Mouse (Mus musculus) erythroblast, embryonic 14.5 days (primary cell): ENCODE measurements at regions not wholly inside any gene's neighbourhood (a gene's known extent, or its start where the extent isn't known, plus 50 kb on each side); places are given as distances from the start of the nearest gene placed in this dataset.

Experiments used
- H3K27me3 ChIP-seq: 2 replicates; pipeline ENCODE4 v1.6.1; 2012; ENCODE audit warnings: inconsistent platforms; ENCODE audit not compliant: control insufficient read depth
- H3K36me3 ChIP-seq: 2 replicates; pipeline ENCODE4 v1.6.1; 2012; ENCODE audit warnings: mild to moderate bottlenecking, inconsistent platforms; ENCODE audit not compliant: control insufficient read depth
- H3K4me1 ChIP-seq: 2 replicates; pipeline ENCODE4 v1.6.1; 2012; ENCODE audit warnings: inconsistent platforms; ENCODE audit not compliant: control insufficient read depth
- H3K4me3 ChIP-seq: replicated peaks from 2 replicates; pipeline ENCODE3; 2012; ENCODE audit warnings: moderate library complexity, mild to moderate bottlenecking, inconsistent platforms
- H3K9me3 ChIP-seq: 2 replicates; pipeline ENCODE4 v1.6.1; 2012; ENCODE audit warnings: low read length, inconsistent platforms, mixed read lengths; ENCODE audit not compliant: control insufficient read depth
- GATA1 ChIP-seq: IDR thresholded peaks from 2 replicates; pipeline ENCODE4 v1.6.1; 2012; ENCODE audit warnings: low read length, inconsistent platforms, mixed read lengths
- TAL1 ChIP-seq: IDR thresholded peaks from 3 replicates; pipeline ENCODE4 v1.6.1; 2012; ENCODE audit warnings: low read length, inconsistent platforms, mixed read lengths

DNA sequence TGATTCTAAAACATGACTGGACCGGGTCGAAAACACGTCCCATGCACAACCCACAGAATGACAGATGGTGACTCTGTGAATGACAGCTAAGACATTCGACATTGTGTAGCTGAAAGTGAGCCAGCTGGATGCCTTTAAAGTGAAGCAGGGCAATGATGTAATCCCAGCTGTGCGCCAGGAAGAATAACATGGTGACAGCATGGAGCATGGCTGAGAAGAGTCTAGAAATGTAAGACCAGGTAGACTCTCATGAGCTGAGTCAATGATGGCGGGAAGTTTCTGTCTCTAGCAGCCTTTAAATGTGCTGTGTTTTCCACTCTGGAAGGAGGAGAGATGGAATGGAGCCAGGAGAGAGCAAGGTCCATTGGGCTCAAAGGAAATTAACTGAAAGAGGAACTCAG, 118.4 kb upstream of the Dock1 start:
- no peaks in the 10 kb centered on the region for H3K27me3 ChIP-seq
- no peaks in the 10 kb centered on the region for H3K4me1 ChIP-seq
- H3K4me3 ChIP-seq, result no peak overlapping the region
- H3K9me3 ChIP-seq, result no peaks in the 10 kb centered on the region
- no peak for TF ChIP-seq GATA1
- no peak for TF ChIP-seq TAL1
- no peaks in the 10 kb centered on the region for H3K36me3 ChIP-seq

DNA sequence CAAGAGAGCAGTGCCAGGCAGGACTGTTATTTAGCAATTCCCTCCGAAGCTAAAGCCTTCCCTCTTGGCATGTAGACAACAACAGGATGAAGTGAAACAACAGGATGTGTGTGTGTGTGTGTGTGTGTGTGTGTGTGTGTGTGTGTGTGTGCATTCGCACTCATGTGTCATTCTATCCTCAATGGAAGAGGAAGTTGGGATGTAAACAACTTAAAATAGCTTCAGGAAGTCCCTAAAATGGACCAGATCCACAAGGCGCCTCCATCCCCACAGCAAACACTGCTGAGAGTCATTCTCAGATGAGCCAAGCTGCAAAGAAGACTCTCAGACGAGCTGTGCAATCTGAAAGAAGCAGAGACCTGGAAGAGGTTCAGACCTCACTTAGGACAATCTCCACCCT, 114.4 kb upstream of the Dock1 start:
- Histone ChIP-seq H3K4me1 (no peaks in the 10 kb centered on the region), H3K4me3 (no peak overlapping the region), H3K27me3 (no peaks in the 10 kb centered on the region), H3K9me3 (no peaks in the 10 kb centered on the region), H3K36me3 (no peaks in the 10 kb centered on the region)
- TF ChIP-seq TAL1 (no peak), GATA1 (no peak)

DNA sequence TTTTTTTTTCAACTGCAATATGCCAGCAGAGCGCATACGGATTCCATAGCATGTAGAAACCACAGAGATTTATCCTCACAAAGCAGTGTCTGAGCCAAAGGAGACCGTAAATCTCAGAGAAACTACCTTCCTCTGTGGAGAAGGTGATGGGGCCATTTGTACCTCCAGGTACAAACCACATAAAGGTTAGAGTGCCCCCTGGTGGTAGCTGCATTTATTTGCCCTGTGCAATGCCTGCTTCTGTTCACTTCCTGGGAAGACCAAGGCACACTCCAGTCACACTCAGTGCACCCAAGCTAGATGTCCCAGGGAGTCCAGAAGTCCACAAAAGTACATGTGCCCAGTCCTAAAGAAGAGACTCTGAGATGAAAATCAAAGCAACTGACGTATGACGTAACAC, 104.1 kb upstream of the Dock1 start:
- no peak for TF ChIP-seq GATA1
- Histone ChIP-seq H3K4me3 (no peak overlapping the region), H3K27me3 (no peaks in the 10 kb centered on the region), H3K4me1 (no peaks in the 10 kb centered on the region), H3K9me3 (no peaks in the 10 kb centered on the region), H3K36me3 (no peaks in the 10 kb centered on the region)

DNA sequence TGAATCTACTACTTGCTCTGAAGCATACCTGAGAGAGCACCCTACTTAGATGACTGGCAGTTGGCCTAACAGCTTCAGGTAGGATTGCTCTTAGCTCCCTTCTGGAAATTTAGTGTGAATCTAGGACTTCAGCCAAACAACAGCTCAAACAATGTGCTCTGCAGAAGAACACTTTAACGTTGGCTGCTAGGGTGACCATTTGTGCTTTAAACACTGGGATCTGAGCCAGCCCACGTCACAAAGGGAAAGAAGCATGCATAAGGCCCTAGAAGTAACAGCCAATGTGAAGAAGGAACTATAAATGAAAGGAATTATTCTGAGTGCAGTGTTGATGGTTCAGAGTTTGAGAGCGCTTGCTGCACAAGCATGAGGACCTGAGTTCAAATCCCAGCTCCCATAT, 101.2 kb upstream of the Dock1 start:
- Histone ChIP-seq H3K36me3 (no peaks in the 10 kb centered on the region), H3K27me3 (no peaks in the 10 kb centered on the region), H3K4me3 (no peak overlapping the region), H3K4me1 (no peaks in the 10 kb centered on the region), H3K9me3 (no peaks in the 10 kb centered on the region)
- no peak for TF ChIP-seq GATA1
- no peak for TF ChIP-seq TAL1

DNA sequence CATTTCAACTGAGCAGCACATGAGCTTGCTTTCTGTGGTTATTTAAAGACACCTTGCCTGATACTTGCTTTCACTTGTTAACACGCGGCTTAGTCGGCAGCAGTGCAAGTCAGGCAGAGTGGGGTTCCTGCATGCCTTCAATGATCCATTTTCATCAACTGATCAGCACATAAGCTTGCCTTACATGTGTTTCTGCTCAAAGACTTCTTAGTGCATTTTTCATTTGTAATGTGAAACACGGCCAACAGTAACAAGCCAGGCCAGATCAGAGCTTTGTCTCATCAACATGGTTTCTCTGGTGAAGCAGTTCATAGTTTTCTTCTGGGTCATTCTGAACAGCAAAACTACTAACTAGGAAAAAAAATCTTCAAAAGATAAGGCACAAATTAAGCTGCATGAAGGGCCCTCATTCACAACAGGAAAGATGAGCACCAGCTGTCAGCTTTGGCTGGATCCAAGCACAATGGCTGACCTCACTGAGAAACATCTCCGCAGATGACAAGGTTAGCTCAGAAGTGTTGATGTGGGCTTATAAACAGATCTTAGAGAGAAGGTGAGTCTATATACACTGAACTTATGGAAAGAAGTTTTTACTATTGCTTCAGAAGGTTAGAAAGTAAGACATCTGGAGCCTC, 100.2 kb upstream of the Dock1 start:
- TF ChIP-seq GATA1 (no peak), TAL1 (no peak)
- H3K27me3 ChIP-seq, result no peaks in the 10 kb centered on the region
- H3K4me3 ChIP-seq, result no peak overlapping the region
- no peaks in the 10 kb centered on the region for H3K9me3 ChIP-seq
- H3K36me3 ChIP-seq, result no peaks in the 10 kb centered on the region
- H3K4me1 ChIP-seq, result no peaks in the 10 kb centered on the region

DNA sequence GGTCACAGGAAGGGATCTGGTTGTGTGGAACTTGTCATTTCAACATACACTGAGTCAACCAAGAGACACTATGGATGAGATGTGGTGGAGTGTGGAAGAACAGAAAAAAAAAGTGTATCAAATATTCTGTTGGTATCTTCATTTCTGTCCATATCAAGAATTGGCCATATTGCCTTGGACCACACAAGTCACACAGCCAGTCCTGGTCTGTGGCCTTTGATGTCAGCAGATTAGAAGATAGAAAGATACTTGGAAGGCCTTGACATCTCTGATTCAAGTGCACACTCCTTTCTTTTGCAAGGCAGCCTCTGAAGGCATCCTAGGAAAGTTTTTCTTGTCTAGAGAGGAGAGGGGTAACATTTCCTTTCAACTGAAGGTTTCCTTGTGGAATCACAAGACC, 88.7 kb upstream of the Dock1 start:
- Histone ChIP-seq H3K4me1 (no peaks in the 10 kb centered on the region), H3K4me3 (no peak overlapping the region), H3K36me3 (no peaks in the 10 kb centered on the region), H3K27me3 (no peaks in the 10 kb centered on the region), H3K9me3 (no peaks in the 10 kb centered on the region)
- TF ChIP-seq TAL1 (no peak), GATA1 (no peak)

DNA sequence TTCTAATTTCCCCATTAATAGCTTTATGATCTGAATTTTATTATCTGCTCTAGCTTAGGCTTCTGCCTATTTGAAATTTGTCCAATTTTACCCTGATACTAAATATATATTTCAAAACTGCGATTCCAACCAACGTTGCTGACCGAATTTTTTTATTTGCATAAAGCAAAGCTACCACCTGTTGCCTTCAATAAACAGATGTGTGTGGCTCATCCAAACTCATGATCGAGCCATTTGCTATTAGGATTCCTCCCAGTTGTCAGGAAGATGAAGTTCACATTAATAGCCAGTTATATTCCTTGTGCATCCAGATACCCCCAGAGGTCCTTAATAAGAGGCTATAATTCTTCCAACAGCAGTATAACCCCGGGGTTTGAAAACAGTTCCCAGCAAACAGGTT, 85.0 kb upstream of the Dock1 start:
- no peak for TF ChIP-seq GATA1
- TF ChIP-seq TAL1, result no peak
- Histone ChIP-seq H3K36me3 (no peaks in the 10 kb centered on the region), H3K27me3 (no peaks in the 10 kb centered on the region), H3K9me3 (no peaks in the 10 kb centered on the region), H3K4me3 (no peak overlapping the region), H3K4me1 (no peaks in the 10 kb centered on the region)

DNA sequence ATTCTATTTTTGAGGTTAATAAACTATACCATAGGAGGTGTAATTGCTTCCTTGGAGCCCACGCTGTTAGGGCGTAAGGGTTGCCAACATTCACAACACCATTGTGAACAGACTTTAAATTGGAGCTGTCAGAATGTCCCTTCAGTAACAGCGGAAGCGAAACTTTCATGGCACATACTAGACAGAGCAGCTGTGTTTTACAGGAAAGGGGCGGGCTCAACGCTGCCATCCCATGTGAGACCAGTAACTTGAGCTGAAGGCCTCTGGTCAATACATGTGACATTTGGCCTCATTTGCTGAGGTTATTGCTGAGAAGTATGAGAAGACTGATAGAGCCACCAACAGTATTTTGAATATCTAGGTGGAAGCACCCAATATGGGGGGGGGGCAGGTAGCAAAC, 83.5 kb upstream of the Dock1 start:
- H3K27me3 ChIP-seq, result no peaks in the 10 kb centered on the region
- H3K9me3 ChIP-seq, result no peaks in the 10 kb centered on the region
- no peaks in the 10 kb centered on the region for H3K36me3 ChIP-seq
- no peak overlapping the region for H3K4me3 ChIP-seq
- H3K4me1 ChIP-seq, result no peaks in the 10 kb centered on the region
- no peak for TF ChIP-seq GATA1
- TF ChIP-seq TAL1, result no peak

DNA sequence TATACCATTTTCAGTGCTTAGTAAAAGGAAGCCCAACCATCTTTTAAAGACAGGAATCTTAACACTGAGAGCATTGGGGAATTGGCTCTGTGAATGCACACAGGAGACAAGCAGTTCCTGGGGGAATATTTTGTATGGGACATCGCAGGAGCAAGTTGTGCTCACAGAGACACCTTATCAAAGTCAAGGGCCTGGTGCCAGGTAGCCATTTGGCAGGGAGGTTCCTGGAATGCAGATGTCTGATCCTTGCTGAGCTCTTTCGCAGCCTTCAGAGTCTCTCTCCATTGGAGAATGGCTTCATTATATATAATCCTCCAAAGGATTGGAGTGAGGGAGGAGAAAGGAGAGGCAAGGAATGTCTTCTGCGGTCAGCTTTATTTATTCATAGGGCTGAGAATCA, 62.6 kb upstream of the Dock1 start:
- Histone ChIP-seq H3K4me3 (no peak overlapping the region), H3K27me3 (no peaks in the 10 kb centered on the region), H3K9me3 (no peaks in the 10 kb centered on the region), H3K36me3 (no peaks in the 10 kb centered on the region), H3K4me1 (no peaks in the 10 kb centered on the region)
- TF ChIP-seq GATA1, result no peak
- TF ChIP-seq TAL1, result no peak

DNA sequence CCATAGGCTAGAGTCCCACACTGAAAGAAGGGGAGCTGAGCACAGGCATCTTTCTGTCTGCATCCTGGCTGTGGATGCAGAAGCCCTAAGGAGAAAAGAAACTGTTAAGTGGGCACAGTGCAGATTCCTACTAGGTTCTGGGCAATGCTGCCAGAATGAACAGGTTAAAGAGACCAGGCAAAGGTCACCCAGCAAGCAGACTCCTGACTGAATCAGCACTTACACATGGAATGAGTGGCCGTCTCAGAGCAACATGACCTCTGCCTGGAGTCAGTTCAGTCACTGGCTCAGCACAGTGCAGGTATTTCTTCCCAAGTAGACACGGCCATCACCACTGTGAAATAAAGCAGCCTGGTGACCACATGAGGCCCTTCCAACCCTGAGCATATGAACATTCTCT, 60.3 kb upstream of the Dock1 start:
- no peaks in the 10 kb centered on the region for H3K36me3 ChIP-seq
- H3K27me3 ChIP-seq, result no peaks in the 10 kb centered on the region
- no peak overlapping the region for H3K4me3 ChIP-seq
- TF ChIP-seq TAL1 (no peak), GATA1 (no peak)
- no peaks in the 10 kb centered on the region for H3K4me1 ChIP-seq
- H3K9me3 ChIP-seq, result no peaks in the 10 kb centered on the region
